Mouse (Mus musculus): Measurements from ENCODE around the gene Mat2a. TPM values are rescaled to one million over a fixed set of nuclear protein-coding genes. Genes with fewer than 3 reads are reported as not detected.

The Mat2a gene
- total RNA-seq, 2 experiments from 2014 or later = 186 to 194 TPM

- Histone ChIP-seq H3K4me3 (no peak overlapping the region), H3K27ac (peak overlapping the region; percentile 19; the same call in 1 of the 2 replicates)
- peak; percentile 12; the same call in 1 of the 2 replicates for TF ChIP-seq CTCF (IDR thresholded peaks at IDR 0.05)
- no peak for DNase-seq (ENCODE audit: extremely low spot score in 1 of 2, low spot score in 2 of 2)
- intact Hi-C loops (cut with DNase I) = no loop called here
These were observed 8.1 kb downstream of the Mat2a start for GRCm38 (mm10) chr6:72430989-72431921.

DNA sequence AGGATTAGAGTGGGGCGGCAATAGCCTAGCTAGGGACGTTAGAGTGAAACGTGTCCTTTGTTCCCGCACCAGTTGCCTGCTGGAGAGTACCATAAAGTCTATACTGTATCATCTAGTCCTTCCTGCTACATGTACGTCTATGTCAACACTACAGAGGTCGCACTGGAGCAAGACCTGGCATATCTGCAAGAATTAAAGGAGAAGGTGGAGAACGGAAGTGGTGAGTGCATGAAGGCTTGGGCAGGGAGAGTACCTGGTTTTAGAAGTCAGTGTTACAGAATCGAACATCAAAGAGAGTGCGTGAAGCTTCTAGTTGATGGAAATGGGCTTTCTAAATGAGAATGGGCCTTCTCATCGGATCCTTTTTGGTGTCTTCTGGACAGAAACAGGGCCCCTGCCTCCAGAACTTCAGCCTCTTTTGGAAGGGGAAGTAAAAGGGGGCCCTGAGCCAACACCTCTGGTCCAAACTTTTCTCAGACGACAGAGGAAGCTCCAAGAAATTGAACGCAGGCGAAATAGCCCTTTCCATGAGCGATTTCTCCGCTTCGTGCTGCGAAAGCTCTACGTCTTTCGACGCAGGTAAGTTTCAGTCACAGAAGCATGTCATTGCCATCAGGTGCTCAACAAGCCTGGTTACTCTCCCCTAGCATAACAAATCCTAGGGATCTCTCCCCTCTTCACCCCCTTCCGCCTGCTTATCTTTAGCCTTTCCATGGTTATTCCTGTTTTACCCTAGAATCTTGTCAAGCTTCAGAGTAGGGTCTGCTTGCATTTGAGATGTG lies 10.1 kb downstream of the Mat2a start:
- no peak for TF ChIP-seq CTCF (IDR thresholded peaks at IDR 0.05)
- Histone ChIP-seq H3K4me3 (no peak overlapping the region), H3K27ac (no peak overlapping the region)
- intact Hi-C loops (cut with DNase I) = no loop called here
- DNase-seq (ENCODE audit: extremely low spot score in 1 of 2, low spot score in 2 of 2) = no peak

- Histone ChIP-seq H3K27ac (no peak overlapping the region), H3K4me3 (no peak overlapping the region)
- peak; percentile 74 to 75 for DNase-seq (ENCODE audit: extremely low spot score in 1 of 2, low spot score in 2 of 2)
- peak; percentile 88 for TF ChIP-seq CTCF (IDR thresholded peaks at IDR 0.05)
- intact Hi-C loops (cut with DNase I) = loop anchor here (1.0 kb wide), 2 partner anchors 106 to 138 kb away; no protein-coding TSS in a partner anchor
These were observed 11.3 kb downstream of the Mat2a start for GRCm38 (mm10) chr6:72428036-72428435.

DNA sequence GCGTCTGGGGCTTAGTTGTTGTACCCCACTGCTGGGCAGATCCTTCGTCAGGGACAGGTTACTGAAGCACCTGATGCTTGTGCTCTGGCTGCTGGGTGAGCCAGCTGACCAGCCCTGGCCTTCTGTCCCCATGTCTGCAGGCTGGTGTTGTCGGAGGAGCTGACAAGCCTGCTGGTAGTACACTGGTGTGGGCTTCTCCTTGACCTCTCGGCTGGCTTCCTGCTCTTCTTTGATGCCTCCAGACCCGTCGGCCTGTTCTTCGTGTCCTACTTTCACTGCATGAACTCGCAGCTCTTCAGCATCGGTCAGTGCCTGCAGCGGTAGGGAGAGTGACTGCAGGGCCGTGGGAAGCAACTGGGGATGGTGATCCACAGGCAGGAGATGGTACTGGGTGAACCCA lies 13.7 kb downstream of the Mat2a start:
- no peak for DNase-seq (ENCODE audit: extremely low spot score in 1 of 2, low spot score in 2 of 2)
- Histone ChIP-seq H3K27ac (no peak overlapping the region), H3K4me3 (no peak overlapping the region)
- intact Hi-C loops (cut with DNase I) = no loop called here
- TF ChIP-seq CTCF (IDR thresholded peaks at IDR 0.05) = no peak

GRCm38 (mm10) chr6:72420901-72421300 lies 18.5 kb downstream of the Mat2a start:
- intact Hi-C loops (cut with DNase I) = no loop called here
- no peak overlapping the region for H3K4me3 ChIP-seq
- TF ChIP-seq CTCF (IDR thresholded peaks at IDR 0.05) = no peak
- no peak overlapping the region for H3K27ac ChIP-seq
- no peak for DNase-seq (ENCODE audit: extremely low spot score in 1 of 2, low spot score in 2 of 2)

DNA sequence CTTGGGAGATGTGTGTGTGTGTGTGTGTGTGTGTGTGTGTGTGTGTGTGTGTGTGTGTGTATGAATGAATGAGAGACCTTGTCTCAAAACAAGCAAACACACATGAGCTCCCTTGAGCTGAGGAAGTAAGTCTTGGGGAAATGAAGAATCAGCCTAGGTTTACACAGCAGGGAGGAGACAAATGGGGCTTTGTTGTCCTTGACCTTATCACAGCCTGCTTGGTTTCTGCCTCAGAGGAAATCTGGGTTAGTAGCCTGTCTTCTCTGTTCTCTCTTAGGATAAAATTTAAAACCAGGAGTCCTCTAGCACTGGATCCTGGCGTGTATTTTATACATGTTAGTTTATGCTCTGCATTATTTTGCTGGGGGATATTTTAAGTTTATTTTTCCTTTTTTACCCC lies 19.6 kb downstream of the Mat2a start:
- intact Hi-C loops (cut with DNase I) = no loop called here
- no peak for DNase-seq (ENCODE audit: extremely low spot score in 1 of 2, low spot score in 2 of 2)
- H3K4me3 ChIP-seq = no peak overlapping the region
- H3K27ac ChIP-seq = no peak overlapping the region
- TF ChIP-seq CTCF (IDR thresholded peaks at IDR 0.05) = no peak

DNA sequence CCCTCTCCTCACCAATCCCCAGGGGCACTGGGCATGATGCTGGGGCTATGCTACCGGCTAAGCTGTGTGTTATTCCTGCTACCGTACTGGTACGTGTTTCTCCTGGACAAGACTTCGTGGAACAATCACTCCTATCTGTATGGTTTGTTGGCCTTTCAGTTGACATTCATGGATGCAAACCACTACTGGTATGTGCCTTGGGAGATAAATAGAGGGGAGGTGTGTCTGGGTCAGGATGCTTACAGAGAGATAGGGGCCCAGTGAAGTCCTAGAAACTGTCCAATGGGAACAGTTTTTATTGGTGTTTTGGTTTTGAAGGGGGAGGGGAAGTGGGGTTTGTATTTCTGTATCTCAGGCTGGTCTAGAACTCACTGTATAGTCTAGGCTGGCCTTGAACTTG lies 21.1 kb downstream of the Mat2a start:
- intact Hi-C loops (cut with DNase I) = no loop called here
- Histone ChIP-seq H3K27ac (no peak overlapping the region), H3K4me3 (no peak overlapping the region)
- no peak for TF ChIP-seq CTCF (IDR thresholded peaks at IDR 0.05)
- no peak for DNase-seq (ENCODE audit: extremely low spot score in 1 of 2, low spot score in 2 of 2)

GRCm38 (mm10) chr6:72415964-72416772 lies 23.2 kb downstream of the Mat2a start:
- no peak overlapping the region for H3K27ac ChIP-seq
- H3K4me3 ChIP-seq = no peak overlapping the region
- DNase-seq (ENCODE audit: extremely low spot score in 1 of 2, low spot score in 2 of 2) = no peak
- intact Hi-C loops (cut with DNase I) = no loop called here
- TF ChIP-seq CTCF (IDR thresholded peaks at IDR 0.05) = no peak

- H3K4me3 ChIP-seq = peak overlapping the region; percentile 59
- TF ChIP-seq CTCF (IDR thresholded peaks at IDR 0.05) = no peak; the same call in 1 of the 2 replicates
- DNase-seq (ENCODE audit: extremely low spot score in 1 of 2, low spot score in 2 of 2) = no peak
- no peak overlapping the region for H3K27ac ChIP-seq
- intact Hi-C loops (cut with DNase I) = no loop called here
These were observed 24.2 kb downstream of the Mat2a start for GRCm38 (mm10) chr6:72415181-72415580.

- Histone ChIP-seq H3K27ac (peak within 1 kb of the TSS; percentile 71), H3K4me3 (peak within 1 kb of the TSS; percentile 59)
- TF ChIP-seq CTCF (IDR thresholded peaks at IDR 0.05) = no peak
- DNase-seq (ENCODE audit: extremely low spot score in 1 of 2, low spot score in 2 of 2) = peak; percentile 93
- intact Hi-C loops (cut with DNase I) = no loop called here
These were observed 25.1 kb downstream of the Mat2a start, which contains the start of gene Ggcx for GRCm38 (mm10) chr6:72414076-72414756. TSS of gene Ggcx (plus strand) at chr6:72414308.

GRCm38 (mm10) chr6:72410518-72410917 lies 28.8 kb downstream of the Mat2a start:
- no peak for TF ChIP-seq CTCF (IDR thresholded peaks at IDR 0.05)
- intact Hi-C loops (cut with DNase I) = no loop called here
- no peak for DNase-seq (ENCODE audit: extremely low spot score in 1 of 2, low spot score in 2 of 2)
- Histone ChIP-seq H3K27ac (no peak overlapping the region), H3K4me3 (no peak overlapping the region)

Data from left cerebral cortex, adult 2 months (tissue).